Mouse (Mus musculus) forebrain, embryonic 10.5 days (tissue): Measurements from ENCODE around the gene Ndufs8. TPM values are rescaled to one million over a fixed set of nuclear protein-coding genes. Genes with fewer than 3 reads are reported as not detected.

Experiments
- DNase-seq: peaks from one replicate; pipeline ENCODE4 v3.0.0-alpha.2; 2017; ENCODE audit warnings: low spot score; ENCODE audit errors: extremely low spot score
- H3K27ac ChIP-seq: fragments of 300-500 bp; sonication (generic); 2 replicates; pipeline ENCODE4 v1.5.1; 2016; ENCODE audit warnings: mild to moderate bottlenecking
- H3K27me3 ChIP-seq: fragments of 300-500 bp; sonication (generic); 2 replicates; pipeline ENCODE4 v1.6.1; 2016; ENCODE audit warnings: mild to moderate bottlenecking; ENCODE audit not compliant: poor library complexity, severe bottlenecking
- H3K36me3 ChIP-seq: fragments of 300-500 bp; sonication (generic); replicated peaks from 2 replicates; pipeline ENCODE4 v1.6.1; 2016; ENCODE audit warnings: mild to moderate bottlenecking, moderate library complexity
- H3K4me1 ChIP-seq: fragments of 300-500 bp; sonication (generic); 2 replicates; pipeline ENCODE4 v1.6.1; 2016
- H3K4me3 ChIP-seq: fragments of 300-500 bp; sonication (generic); 2 replicates; pipeline ENCODE4 v1.5.1; 2016; ENCODE audit warnings: mild to moderate bottlenecking, moderate library complexity
- H3K9me3 ChIP-seq: fragments of 300-500 bp; sonication (generic); 2 replicates; pipeline ENCODE4 v1.6.1; 2016; ENCODE audit warnings: mild to moderate bottlenecking, moderate library complexity
- WGBS: fragments of 180-500 bp; shearing (Covaris S2); methylation state at CpG from one replicate; pipeline ENCODE4 v1.1.7; 2016; 5-methylcytosine and 5-hydroxymethylcytosine counted together
- polyA plus RNA-seq: library from polyadenylated mRNA; unstranded; fragments of >200 nt; fragmentation: Nextera tagmentation; extraction: Ambion mirVana; gene quantifications from 2 replicates; pipeline ENCODE4 v1.2.1, GENCODE M21; 2016

The Ndufs8 gene
- polyA plus RNA-seq, 1 experiment from 2014 or later = 226 TPM

DNA sequence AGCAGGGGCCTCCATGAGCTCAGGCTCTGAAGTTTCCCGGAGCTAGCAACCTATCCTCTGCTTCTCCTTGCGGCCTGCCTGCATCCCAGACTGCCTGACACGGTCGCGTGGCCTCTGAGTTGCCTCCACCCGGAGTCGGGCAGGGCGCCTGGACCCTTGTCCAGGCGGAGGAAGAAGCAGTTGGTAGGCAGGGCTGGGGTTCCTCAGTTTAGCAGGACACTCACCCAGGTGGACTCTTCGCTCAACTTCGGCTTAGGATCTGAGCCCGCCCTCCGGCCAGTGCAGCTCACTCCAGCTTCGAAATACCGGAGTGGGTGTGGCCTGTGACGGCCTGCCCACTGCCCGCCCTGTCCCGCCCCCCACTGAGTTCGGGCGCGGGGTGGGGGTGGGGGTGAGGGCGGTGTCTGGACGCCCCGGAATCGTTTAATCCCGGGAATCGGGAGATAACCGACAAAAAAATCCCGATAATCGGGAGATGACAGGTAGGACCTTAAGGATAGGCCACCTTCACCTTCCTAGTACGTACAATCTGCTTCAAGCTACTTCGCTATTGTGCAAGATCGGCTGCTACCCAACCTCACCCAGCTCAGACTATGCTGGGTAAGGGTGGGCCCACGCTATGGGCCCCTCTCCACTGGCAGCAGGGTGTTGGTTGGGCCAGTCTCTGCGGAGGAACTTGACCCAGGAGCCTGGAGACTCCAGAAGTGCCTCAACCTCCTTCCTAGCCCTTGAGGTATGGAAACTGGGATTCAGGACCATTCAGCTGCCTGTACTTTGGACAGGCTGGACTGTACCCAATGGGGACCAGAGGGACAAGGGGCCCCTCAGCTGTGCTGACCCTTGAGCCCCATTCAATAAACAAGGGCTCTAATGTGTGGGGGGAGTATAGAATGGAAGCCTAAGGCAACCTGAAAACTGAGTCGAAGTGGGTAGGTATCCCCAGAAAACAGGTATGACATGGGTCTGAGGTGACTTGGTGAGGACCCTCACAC is 5.5 kb downstream of the Ndufs8 start, which contains the start of gene Tcirg1:
Gene Tcirg1 (minus strand): TSS at position 339 of the 992 bp plus-strand sequence.
- Histone ChIP-seq H3K27ac (peak within 1 kb of the TSS; percentile 78), H3K4me3 (peak within 1 kb of the TSS; percentile 59), H3K9me3 (no peaks in the 10 kb centered on the region), H3K27me3 (peaks cover 14% of the 10 kb centered on the region), H3K36me3 (peaks cover 51% of the 10 kb centered on the region), H3K4me1 (peaks cover 57% of the 10 kb centered on the region)
- peak; percentile 64 for DNase-seq
- WGBS = 6% methylated on average over 36 of the region's 36 CpGs

DNA sequence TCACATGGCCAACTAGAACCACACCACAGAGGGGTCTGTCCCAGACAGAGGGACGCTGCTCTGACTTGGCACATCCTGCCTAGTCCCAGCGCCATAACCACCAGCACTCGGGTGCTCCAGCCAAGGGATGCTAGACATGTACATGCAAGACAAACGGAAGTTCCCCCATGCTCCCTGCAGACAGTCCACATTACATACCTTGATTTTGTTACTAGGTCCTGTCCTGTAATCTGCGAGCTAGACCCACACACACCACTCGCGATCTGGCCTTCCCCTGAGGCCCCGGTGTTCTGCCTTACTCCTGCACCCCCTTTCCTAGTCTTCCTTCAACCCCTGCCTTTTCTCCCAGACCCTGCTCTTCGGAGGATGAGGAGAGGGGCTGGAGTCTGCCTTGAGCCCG is 6.2 kb downstream of the Ndufs8 start:
- peak overlapping the region; percentile 59 for H3K4me3 ChIP-seq
- H3K9me3 ChIP-seq = no peaks in the 10 kb centered on the region
- 45% methylated on average over 10 of the region's 10 CpGs for WGBS
- DNase-seq = no peak
- H3K36me3 ChIP-seq = peaks cover 57% of the 10 kb centered on the region
- H3K27me3 ChIP-seq = peaks cover 14% of the 10 kb centered on the region
- peak overlapping the region; percentile 78 for H3K27ac ChIP-seq
- peaks cover 49% of the 10 kb centered on the region for H3K4me1 ChIP-seq

GRCm38 (mm10) chr19:3905261-3905969 is 7.2 kb downstream of the Ndufs8 start:
- H3K9me3 ChIP-seq = no peaks in the 10 kb centered on the region
- peak overlapping the region; percentile 66 for H3K27ac ChIP-seq
- peaks cover 47% of the 10 kb centered on the region for H3K4me1 ChIP-seq
- no peak for DNase-seq
- WGBS = 41% methylated on average over 6 of the region's 6 CpGs
- H3K4me3 ChIP-seq = peak overlapping the region; percentile 59
- peaks cover 14% of the 10 kb centered on the region for H3K27me3 ChIP-seq
- H3K36me3 ChIP-seq = peaks cover 49% of the 10 kb centered on the region

DNA sequence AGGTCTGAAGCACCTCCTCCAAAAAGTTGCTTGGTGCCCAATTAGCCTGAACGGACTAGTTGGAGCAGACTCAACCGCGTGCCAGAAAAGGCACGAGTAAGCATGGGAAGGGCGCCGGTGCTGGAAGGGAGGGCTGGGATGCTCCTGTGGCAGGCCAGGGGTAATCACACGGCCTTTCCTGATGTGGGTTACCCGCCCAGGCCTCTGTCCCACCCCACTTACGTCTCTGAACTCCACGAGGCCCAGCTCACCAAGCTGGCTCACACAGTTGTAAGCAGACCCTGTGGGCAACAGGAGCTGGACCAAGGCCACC is 8.3 kb downstream of the Ndufs8 start:
- H3K27me3 ChIP-seq = peaks cover 14% of the 10 kb centered on the region
- peaks cover 47% of the 10 kb centered on the region for H3K4me1 ChIP-seq
- H3K27ac ChIP-seq = no peak overlapping the region
- WGBS = 65% methylated on average over 10 of the region's 10 CpGs
- H3K4me3 ChIP-seq = no peak overlapping the region
- no peaks in the 10 kb centered on the region for H3K9me3 ChIP-seq
- DNase-seq = no peak
- peaks cover 38% of the 10 kb centered on the region for H3K36me3 ChIP-seq

- Histone ChIP-seq H3K27ac (no peak overlapping the region), H3K4me1 (peaks cover 47% of the 10 kb centered on the region), H3K36me3 (peaks cover 33% of the 10 kb centered on the region), H3K27me3 (peaks cover 14% of the 10 kb centered on the region), H3K4me3 (no peak overlapping the region), H3K9me3 (no peaks in the 10 kb centered on the region)
- no peak for DNase-seq
- 56% methylated on average over 25 of the region's 25 CpGs for WGBS
Observed at GRCm38 (mm10) chr19:3903648-3904362, 8.8 kb downstream of the Ndufs8 start.

- WGBS = 83% methylated on average over 12 of the region's 12 CpGs
- Histone ChIP-seq H3K27me3 (peaks cover 14% of the 10 kb centered on the region), H3K9me3 (no peaks in the 10 kb centered on the region), H3K4me1 (peaks cover 47% of the 10 kb centered on the region), H3K36me3 (peaks cover 25% of the 10 kb centered on the region), H3K4me3 (no peak overlapping the region), H3K27ac (no peak overlapping the region)
- DNase-seq = no peak
Observed at GRCm38 (mm10) chr19:3902966-3903365, 9.6 kb downstream of the Ndufs8 start.

- Histone ChIP-seq H3K4me3 (no peak overlapping the region), H3K36me3 (peaks cover 55% of the 10 kb centered on the region), H3K9me3 (no peaks in the 10 kb centered on the region), H3K27me3 (no peaks in the 10 kb centered on the region), H3K27ac (no peak overlapping the region), H3K4me1 (peaks cover 32% of the 10 kb centered on the region)
- WGBS = 92% methylated on average over 4 of the region's 4 CpGs
- DNase-seq = no peak
Observed at GRCm38 (mm10) chr19:3899618-3900017, 13.0 kb downstream of the Ndufs8 start.

- H3K27ac ChIP-seq = no peak overlapping the region
- WGBS = 86% methylated on average over 7 of the region's 7 CpGs
- H3K9me3 ChIP-seq = no peaks in the 10 kb centered on the region
- H3K4me1 ChIP-seq = peaks cover 30% of the 10 kb centered on the region
- peaks cover 62% of the 10 kb centered on the region for H3K36me3 ChIP-seq
- H3K4me3 ChIP-seq = no peak overlapping the region
- DNase-seq = no peak
- H3K27me3 ChIP-seq = no peaks in the 10 kb centered on the region
Observed at GRCm38 (mm10) chr19:3898952-3899351, 13.6 kb downstream of the Ndufs8 start.

DNA sequence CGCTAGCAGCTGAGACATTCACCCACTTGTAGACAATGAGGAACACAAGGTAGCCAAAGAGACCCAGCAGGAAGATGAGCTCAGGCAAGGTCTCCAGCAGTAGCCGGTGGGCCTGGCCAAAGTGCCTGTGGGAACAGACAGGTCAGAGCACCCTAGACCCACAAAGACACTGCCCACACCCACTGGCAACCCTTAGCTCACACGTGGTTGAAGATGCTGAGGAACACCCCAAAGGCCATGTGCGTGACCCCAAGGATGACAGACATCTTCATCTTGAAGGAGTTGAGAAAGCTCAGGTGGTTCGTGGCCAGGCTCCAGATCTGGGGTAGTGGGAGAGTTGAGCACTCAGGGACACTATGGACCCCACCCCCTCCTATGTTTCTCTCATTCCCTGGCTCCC is 15.0 kb downstream of the Ndufs8 start:
- Histone ChIP-seq H3K4me1 (peaks cover 20% of the 10 kb centered on the region), H3K4me3 (no peak overlapping the region), H3K36me3 (peaks cover 65% of the 10 kb centered on the region), H3K9me3 (no peaks in the 10 kb centered on the region), H3K27ac (no peak overlapping the region), H3K27me3 (no peaks in the 10 kb centered on the region)
- WGBS = 93% methylated on average over 5 of the region's 5 CpGs
- DNase-seq = no peak

- Histone ChIP-seq H3K4me3 (no peak overlapping the region), H3K36me3 (peaks cover 68% of the 10 kb centered on the region), H3K9me3 (no peaks in the 10 kb centered on the region), H3K27me3 (no peaks in the 10 kb centered on the region), H3K27ac (peak overlapping the region; percentile 72), H3K4me1 (peaks cover 20% of the 10 kb centered on the region)
- DNase-seq = no peak
- 95% methylated on average over 10 of the region's 10 CpGs for WGBS
Observed at GRCm38 (mm10) chr19:3896208-3896607, 16.4 kb downstream of the Ndufs8 start.

DNA sequence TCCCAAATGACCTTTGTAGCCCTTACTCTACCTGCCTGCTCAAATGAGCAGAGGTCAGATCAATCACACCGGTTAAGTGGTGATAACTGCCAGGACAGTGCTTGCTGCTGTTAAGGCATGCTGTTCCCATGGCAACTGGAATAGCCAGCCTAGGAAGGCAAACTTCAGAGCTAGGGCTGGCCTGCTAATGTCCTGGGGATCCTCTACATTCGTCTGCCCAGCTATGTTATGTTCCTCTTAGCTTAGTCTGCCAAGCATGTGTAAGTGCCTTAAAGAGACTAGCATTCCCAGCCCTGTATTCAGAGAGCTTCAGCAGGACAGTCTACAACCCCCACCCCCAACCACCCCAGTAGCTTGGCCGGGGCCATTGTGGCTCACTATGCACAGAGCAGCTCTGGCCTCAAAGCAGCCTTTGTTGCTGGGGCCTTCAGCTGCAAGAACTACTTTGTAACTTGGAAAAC is 17.4 kb downstream of the Ndufs8 start:
- H3K27ac ChIP-seq = peak overlapping the region; percentile 72
- no peak overlapping the region for H3K4me3 ChIP-seq
- H3K36me3 ChIP-seq = peaks cover 78% of the 10 kb centered on the region
- peaks cover 20% of the 10 kb centered on the region for H3K4me1 ChIP-seq
- WGBS = 44% methylated on average over 3 of the region's 3 CpGs
- H3K27me3 ChIP-seq = no peaks in the 10 kb centered on the region
- no peak for DNase-seq
- no peaks in the 10 kb centered on the region for H3K9me3 ChIP-seq

GRCm38 (mm10) chr19:3894294-3894693 is 18.3 kb downstream of the Ndufs8 start:
- Histone ChIP-seq H3K4me1 (peaks cover 20% of the 10 kb centered on the region), H3K9me3 (no peaks in the 10 kb centered on the region), H3K36me3 (peaks cover 87% of the 10 kb centered on the region), H3K4me3 (no peak overlapping the region), H3K27me3 (no peaks in the 10 kb centered on the region), H3K27ac (no peak overlapping the region)
- no peak for DNase-seq
- 92% methylated on average over 2 of the region's 2 CpGs for WGBS
